Mouse (Mus musculus): ENCODE measurements at regions not wholly inside any gene's neighbourhood (a gene's known extent, or its start where the extent isn't known, plus 50 kb on each side); places are given as distances from the start of the nearest gene placed in this dataset.

DNA sequence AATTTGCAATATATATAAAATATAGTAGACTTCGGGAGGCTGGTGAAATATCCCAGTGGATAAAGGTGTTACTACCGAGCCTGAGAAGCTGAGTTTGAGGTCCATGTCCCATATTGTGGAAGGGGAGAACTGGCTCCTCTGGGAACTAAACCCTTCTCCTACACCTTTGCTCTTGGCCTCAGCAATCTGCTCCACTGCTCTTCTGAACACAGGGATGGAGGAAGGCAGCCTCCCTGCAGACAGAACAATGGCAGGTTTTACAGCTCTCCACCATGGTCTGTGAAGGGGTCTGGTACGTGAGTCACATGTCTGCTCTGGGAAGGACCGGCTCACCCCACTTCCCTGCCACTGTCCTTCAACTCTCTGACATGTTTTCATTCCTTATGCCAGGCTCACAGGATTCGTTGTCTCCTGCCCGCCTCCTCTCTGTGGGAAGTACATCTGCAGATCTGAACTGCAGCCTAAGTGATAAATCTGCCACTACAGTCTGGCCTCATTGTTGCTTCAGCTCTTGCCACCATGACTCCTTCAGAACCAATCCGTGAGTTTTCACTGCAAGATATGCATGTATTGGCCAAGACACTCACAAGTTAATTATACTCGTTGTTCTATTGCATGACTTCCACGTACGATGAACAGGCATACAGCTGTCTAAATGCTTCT lies 220.0 kb upstream of the Gm9767 start:
- Histone ChIP-seq H3K27me3 (ENCODE audit: control insufficient read depth, insufficient read depth, insufficient read length) (no peaks in the 10 kb centered on the region), H3K79me2 (ENCODE audit: control insufficient read depth, insufficient read depth) (no peaks in the 10 kb centered on the region), H3K79me3 (ENCODE audit: low read depth) (no peaks in the 10 kb centered on the region), H3K4me3 (ENCODE audit: insufficient read depth, poor library complexity, severe bottlenecking) (no peak overlapping the region), H3K36me3 (ENCODE audit: control insufficient read depth, insufficient read depth) (no peaks in the 10 kb centered on the region), H3ac (ENCODE audit: control insufficient read depth, insufficient read length, low read depth) (no peak overlapping the region)
- no peak for TF ChIP-seq FOSL1 (IDR thresholded peaks at IDR 0.05; ENCODE audit: insufficient read depth, low read length, poor library complexity, severe bottlenecking)
- TF ChIP-seq CEBPB (IDR thresholded peaks at IDR 0.05; ENCODE audit: low read depth), result no peak
- TF ChIP-seq CTCF (IDR thresholded peaks at IDR 0.05; ENCODE audit: control insufficient read depth, insufficient read depth, insufficient read length), result no peak
- TF ChIP-seq USF1 (IDR thresholded peaks at IDR 0.05; ENCODE audit: low read depth), result no peak
- TF ChIP-seq MYOG (IDR thresholded peaks at IDR 0.05; ENCODE audit: control insufficient read depth, extremely low read depth, insufficient read length), result no peak
- no peak for TF ChIP-seq MAX (IDR thresholded peaks at IDR 0.05)
- TF ChIP-seq MYOD1 (IDR thresholded peaks at IDR 0.05; ENCODE audit: control insufficient read depth, insufficient read length, low read depth), result no peak

DNA sequence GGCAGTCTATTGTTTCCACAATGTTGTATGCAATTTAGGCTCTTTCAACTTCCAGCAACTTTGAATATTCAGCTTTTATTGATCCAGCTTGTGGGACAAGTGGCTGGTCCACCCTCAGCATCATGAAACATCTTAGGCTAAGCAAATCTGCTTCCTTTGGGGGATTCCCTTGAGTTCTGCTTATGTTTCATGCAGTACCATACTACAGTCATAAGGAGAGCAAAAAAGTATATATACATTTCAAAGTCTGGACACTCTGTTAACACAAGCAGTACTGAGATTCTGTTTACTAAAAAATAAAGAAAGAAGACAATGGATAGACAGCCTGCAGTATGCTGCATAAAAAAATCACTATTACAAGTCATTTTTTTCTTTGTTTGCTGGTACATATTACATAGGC lies 233.7 kb upstream of the Gm9767 start:
- H3K27me3 ChIP-seq (ENCODE audit: control insufficient read depth, insufficient read depth, insufficient read length), result no peaks in the 10 kb centered on the region
- H3K79me3 ChIP-seq (ENCODE audit: low read depth), result no peaks in the 10 kb centered on the region
- no peak overlapping the region for H3K4me3 ChIP-seq (ENCODE audit: insufficient read depth, poor library complexity, severe bottlenecking)
- no peaks in the 10 kb centered on the region for H3K79me2 ChIP-seq (ENCODE audit: control insufficient read depth, insufficient read depth)
- H3K36me3 ChIP-seq (ENCODE audit: control insufficient read depth, insufficient read depth), result no peaks in the 10 kb centered on the region
- H3ac ChIP-seq (ENCODE audit: control insufficient read depth, insufficient read length, low read depth), result no peak overlapping the region
- TF ChIP-seq MYOG (IDR thresholded peaks at IDR 0.05; ENCODE audit: control insufficient read depth, extremely low read depth, insufficient read length) (no peak), CTCF (IDR thresholded peaks at IDR 0.05; ENCODE audit: control insufficient read depth, insufficient read depth, insufficient read length) (no peak), USF1 (IDR thresholded peaks at IDR 0.05; ENCODE audit: low read depth) (no peak), MAX (IDR thresholded peaks at IDR 0.05) (no peak), MYOD1 (IDR thresholded peaks at IDR 0.05; ENCODE audit: control insufficient read depth, insufficient read length, low read depth) (no peak), FOSL1 (IDR thresholded peaks at IDR 0.05; ENCODE audit: insufficient read depth, low read length, poor library complexity, severe bottlenecking) (no peak), CEBPB (IDR thresholded peaks at IDR 0.05; ENCODE audit: low read depth) (no peak)

DNA sequence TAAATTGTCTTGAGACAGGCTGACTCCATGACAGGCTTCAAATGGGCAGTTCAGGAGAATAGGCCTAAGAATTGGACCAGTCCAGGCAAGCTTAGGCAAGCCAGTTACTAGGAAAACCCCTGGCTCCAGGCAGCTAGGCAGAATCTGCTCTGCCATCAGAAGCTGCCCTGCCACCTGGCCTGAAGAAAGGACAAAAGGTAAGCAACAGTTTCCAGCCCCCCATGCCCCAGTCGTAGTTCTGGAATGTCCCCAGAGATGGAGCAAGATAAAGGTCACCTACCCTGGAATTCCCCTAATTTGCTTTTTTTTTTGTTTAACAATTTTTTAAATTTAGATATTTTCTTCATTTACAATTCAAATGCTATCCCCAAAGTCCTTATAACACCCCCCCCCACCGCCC lies 248.8 kb upstream of the Gm9767 start:
- TF ChIP-seq MAX (IDR thresholded peaks at IDR 0.05), result no peak
- TF ChIP-seq MYOD1 (IDR thresholded peaks at IDR 0.05; ENCODE audit: control insufficient read depth, insufficient read length, low read depth), result no peak
- no peak for TF ChIP-seq MYOG (IDR thresholded peaks at IDR 0.05; ENCODE audit: control insufficient read depth, extremely low read depth, insufficient read length)
- no peak for TF ChIP-seq FOSL1 (IDR thresholded peaks at IDR 0.05; ENCODE audit: insufficient read depth, low read length, poor library complexity, severe bottlenecking)
- TF ChIP-seq CTCF (IDR thresholded peaks at IDR 0.05; ENCODE audit: control insufficient read depth, insufficient read depth, insufficient read length), result no peak
- no peak for TF ChIP-seq CEBPB (IDR thresholded peaks at IDR 0.05; ENCODE audit: low read depth)
- no peak for TF ChIP-seq USF1 (IDR thresholded peaks at IDR 0.05; ENCODE audit: low read depth)
- Histone ChIP-seq H3K79me3 (ENCODE audit: low read depth) (no peaks in the 10 kb centered on the region), H3K4me3 (ENCODE audit: insufficient read depth, poor library complexity, severe bottlenecking) (no peak overlapping the region), H3K36me3 (ENCODE audit: control insufficient read depth, insufficient read depth) (no peaks in the 10 kb centered on the region), H3ac (ENCODE audit: control insufficient read depth, insufficient read length, low read depth) (no peak overlapping the region), H3K27me3 (ENCODE audit: control insufficient read depth, insufficient read depth, insufficient read length) (no peaks in the 10 kb centered on the region), H3K79me2 (ENCODE audit: control insufficient read depth, insufficient read depth) (no peaks in the 10 kb centered on the region)

DNA sequence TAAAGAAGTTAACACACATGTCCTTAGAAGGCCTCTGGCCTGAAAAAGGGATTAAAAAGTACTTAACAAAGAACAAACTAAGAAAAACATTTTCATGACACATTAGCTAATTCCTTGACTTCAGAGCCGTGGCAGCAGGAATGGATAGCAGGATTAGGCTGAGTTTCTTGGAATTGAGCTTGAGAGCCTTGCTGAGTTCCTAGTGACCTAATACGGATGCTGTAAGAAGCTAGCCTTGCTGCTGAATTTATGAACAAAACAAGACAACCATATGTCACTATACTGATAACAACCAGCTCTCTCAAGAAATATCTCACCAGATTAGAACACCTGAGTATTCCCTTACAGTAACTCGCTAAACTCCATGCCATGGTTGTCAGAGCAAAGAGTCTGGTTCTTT lies 268.2 kb upstream of the Smlr1 start:
- no peak for TF ChIP-seq MAX (IDR thresholded peaks at IDR 0.05)
- no peak for TF ChIP-seq MYOD1 (IDR thresholded peaks at IDR 0.05; ENCODE audit: control insufficient read depth, insufficient read length, low read depth)
- no peak for TF ChIP-seq USF1 (IDR thresholded peaks at IDR 0.05; ENCODE audit: low read depth)
- no peak for TF ChIP-seq FOSL1 (IDR thresholded peaks at IDR 0.05; ENCODE audit: insufficient read depth, low read length, poor library complexity, severe bottlenecking)
- TF ChIP-seq MYOG (IDR thresholded peaks at IDR 0.05; ENCODE audit: control insufficient read depth, extremely low read depth, insufficient read length), result no peak
- TF ChIP-seq CEBPB (IDR thresholded peaks at IDR 0.05; ENCODE audit: low read depth), result no peak
- no peak for TF ChIP-seq CTCF (IDR thresholded peaks at IDR 0.05; ENCODE audit: control insufficient read depth, insufficient read depth, insufficient read length)
- H3K79me3 ChIP-seq (ENCODE audit: low read depth), result no peaks in the 10 kb centered on the region
- no peaks in the 10 kb centered on the region for H3K79me2 ChIP-seq (ENCODE audit: control insufficient read depth, insufficient read depth)
- no peak overlapping the region for H3ac ChIP-seq (ENCODE audit: control insufficient read depth, insufficient read length, low read depth)
- no peaks in the 10 kb centered on the region for H3K27me3 ChIP-seq (ENCODE audit: control insufficient read depth, insufficient read depth, insufficient read length)
- no peak overlapping the region for H3K4me3 ChIP-seq (ENCODE audit: insufficient read depth, poor library complexity, severe bottlenecking)
- H3K36me3 ChIP-seq (ENCODE audit: control insufficient read depth, insufficient read depth), result no peaks in the 10 kb centered on the region

DNA sequence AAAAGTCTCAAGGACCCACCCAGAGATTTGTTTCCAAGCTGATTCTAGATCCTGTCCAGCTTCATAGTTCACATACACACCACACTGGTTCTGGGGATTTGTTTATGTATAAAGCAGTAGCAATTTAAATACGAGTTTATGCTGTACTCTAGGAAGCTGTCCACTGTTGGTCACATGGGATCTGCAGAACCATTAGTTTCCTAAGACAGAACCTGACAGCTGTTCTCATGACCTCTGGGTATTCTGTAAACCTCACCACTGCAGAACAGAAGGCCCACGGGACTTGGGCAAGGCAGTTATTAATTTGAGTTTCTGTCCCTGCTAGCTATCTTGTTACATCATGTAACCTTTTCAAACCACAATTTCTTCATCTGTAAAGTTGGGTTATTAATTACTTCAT lies 265.4 kb upstream of the Smlr1 start:
- H3K79me2 ChIP-seq (ENCODE audit: control insufficient read depth, insufficient read depth), result no peaks in the 10 kb centered on the region
- TF ChIP-seq MYOG (IDR thresholded peaks at IDR 0.05; ENCODE audit: control insufficient read depth, extremely low read depth, insufficient read length), result no peak
- no peak for TF ChIP-seq CTCF (IDR thresholded peaks at IDR 0.05; ENCODE audit: control insufficient read depth, insufficient read depth, insufficient read length)
- peak; percentile 79 for TF ChIP-seq USF1 (IDR thresholded peaks at IDR 0.05; ENCODE audit: low read depth)
- TF ChIP-seq FOSL1 (IDR thresholded peaks at IDR 0.05; ENCODE audit: insufficient read depth, low read length, poor library complexity, severe bottlenecking), result no peak
- TF ChIP-seq CEBPB (IDR thresholded peaks at IDR 0.05; ENCODE audit: low read depth), result peak; percentile 3
- TF ChIP-seq MAX (IDR thresholded peaks at IDR 0.05), result no peak
- peak; percentile 86 for TF ChIP-seq MYOD1 (IDR thresholded peaks at IDR 0.05; ENCODE audit: control insufficient read depth, insufficient read length, low read depth)
- H3K79me3 ChIP-seq (ENCODE audit: low read depth), result no peaks in the 10 kb centered on the region
- H3ac ChIP-seq (ENCODE audit: control insufficient read depth, insufficient read length, low read depth), result no peak overlapping the region
- H3K4me3 ChIP-seq (ENCODE audit: insufficient read depth, poor library complexity, severe bottlenecking), result no peak overlapping the region
- H3K27me3 ChIP-seq (ENCODE audit: control insufficient read depth, insufficient read depth, insufficient read length), result no peaks in the 10 kb centered on the region
- no peaks in the 10 kb centered on the region for H3K36me3 ChIP-seq (ENCODE audit: control insufficient read depth, insufficient read depth)
